Mouse (Mus musculus) erythroblast, embryonic 14.5 days (primary cell): ENCODE measurements around the gene Stoml3.

Source experiments
- GATA1 ChIP-seq: IDR thresholded peaks from 2 replicates; pipeline ENCODE4 v1.6.1; 2012; ENCODE audit warnings: low read length, inconsistent platforms, mixed read lengths
- TAL1 ChIP-seq: IDR thresholded peaks from 3 replicates; pipeline ENCODE4 v1.6.1; 2012; ENCODE audit warnings: low read length, inconsistent platforms, mixed read lengths

- TF ChIP-seq GATA1 (no peak), TAL1 (no peak)
Observed at GRCm38 (mm10) chr3:53525737-53526136, 37.3 kb downstream of the Stoml3 start.
